Mouse (Mus musculus): ENCODE data around the gene Prkca. TPM values are rescaled to one million over a fixed set of nuclear protein-coding genes. Genes with fewer than 3 reads are reported as not detected.

The Prkca gene
- total and polyA plus RNA-seq, 3 experiments, result 11.6 to 33.4 (median 32.2) TPM

DNA sequence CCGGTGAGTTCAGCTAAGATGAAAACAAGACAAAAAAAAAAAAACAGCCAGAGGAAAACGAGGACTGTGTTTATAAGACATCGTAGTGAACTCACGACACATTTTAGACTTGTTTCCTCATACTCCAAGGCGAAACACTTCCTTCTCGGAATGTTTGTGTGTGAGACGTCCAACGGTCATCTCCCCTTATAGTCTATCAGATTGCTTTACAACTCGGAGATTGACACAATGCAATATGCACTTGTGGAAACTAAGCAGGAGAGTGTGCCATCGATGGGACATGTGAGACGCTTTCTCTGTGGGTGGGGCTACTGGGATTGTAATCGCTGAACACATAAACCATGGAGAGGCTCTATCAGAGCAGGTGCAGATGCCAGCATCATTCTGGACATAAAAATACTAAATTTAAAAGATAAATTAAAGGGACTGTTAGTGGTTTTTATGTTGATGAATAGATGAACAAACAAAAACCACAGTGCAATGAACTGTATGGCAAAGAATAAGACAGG lies 49.4 kb downstream of the Prkca start:
- no peak overlapping the region for H3K4me3 ChIP-seq
- no peaks in the 10 kb centered on the region for H3K4me1 ChIP-seq (ENCODE audit: control insufficient read depth, insufficient read depth, low read length)
- 93% methylated on average over 12 of the region's 12 CpGs for WGBS
- H3K9ac ChIP-seq (ENCODE audit: low read depth, low read length), result no peak overlapping the region
- H3K27ac ChIP-seq, result no peak overlapping the region
- intact Hi-C loops (cut with DNase I), result no loop called here
- H3K79me2 ChIP-seq (replicated peaks; ENCODE audit: control insufficient read depth, insufficient read depth, low read length), result no peaks in the 10 kb centered on the region
- H3K36me3 ChIP-seq (ENCODE audit: control insufficient read depth, insufficient read depth, low read length), result no peaks in the 10 kb centered on the region
- no peak for DNase-seq
- no peak for TF ChIP-seq CTCF (IDR thresholded peaks at IDR 0.05)
- no peak for TF ChIP-seq POLR2A (IDR thresholded peaks at IDR 0.05; ENCODE audit: insufficient read depth, low read depth, low read length)
- TF ChIP-seq EP300 (IDR thresholded peaks at IDR 0.05; ENCODE audit: insufficient read depth, low read depth, low read length), result no peak
- H3K27me3 ChIP-seq (ENCODE audit: control insufficient read depth, insufficient read depth, low read length), result no peaks in the 10 kb centered on the region

DNA sequence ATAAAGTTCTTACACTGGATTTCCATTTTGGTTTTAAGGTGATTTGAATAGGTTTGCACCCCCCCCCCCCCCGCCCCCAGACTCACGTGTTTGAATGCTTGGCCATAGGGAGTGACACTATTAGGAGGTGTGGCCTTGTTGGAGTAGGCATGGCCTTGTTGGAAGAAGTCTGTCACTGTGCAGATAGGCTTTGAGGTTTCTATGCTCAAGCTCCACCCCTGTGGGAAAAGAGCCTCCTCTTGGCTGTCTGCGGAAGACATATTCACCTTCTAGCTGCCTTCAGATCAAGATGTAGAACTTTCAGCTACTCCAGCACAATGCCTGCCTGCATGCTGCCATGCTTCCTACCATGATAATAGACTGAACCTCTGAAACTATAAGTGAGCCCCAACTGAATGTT lies 49.9 kb downstream of the Prkca start:
- no peak overlapping the region for H3K4me3 ChIP-seq
- no peak overlapping the region for H3K27ac ChIP-seq
- intact Hi-C loops (cut with DNase I), result no loop called here
- no peak overlapping the region for H3K9ac ChIP-seq (ENCODE audit: low read depth, low read length)
- H3K27me3 ChIP-seq (ENCODE audit: control insufficient read depth, insufficient read depth, low read length), result no peaks in the 10 kb centered on the region
- WGBS, result 71% methylated on average over 3 of the region's 3 CpGs
- TF ChIP-seq CTCF (IDR thresholded peaks at IDR 0.05), result no peak
- TF ChIP-seq EP300 (IDR thresholded peaks at IDR 0.05; ENCODE audit: insufficient read depth, low read depth, low read length), result no peak
- TF ChIP-seq POLR2A (IDR thresholded peaks at IDR 0.05; ENCODE audit: insufficient read depth, low read depth, low read length), result no peak
- H3K4me1 ChIP-seq (ENCODE audit: control insufficient read depth, insufficient read depth, low read length), result no peaks in the 10 kb centered on the region
- no peaks in the 10 kb centered on the region for H3K79me2 ChIP-seq (replicated peaks; ENCODE audit: control insufficient read depth, insufficient read depth, low read length)
- no peak for DNase-seq
- no peaks in the 10 kb centered on the region for H3K36me3 ChIP-seq (ENCODE audit: control insufficient read depth, insufficient read depth, low read length)

DNA sequence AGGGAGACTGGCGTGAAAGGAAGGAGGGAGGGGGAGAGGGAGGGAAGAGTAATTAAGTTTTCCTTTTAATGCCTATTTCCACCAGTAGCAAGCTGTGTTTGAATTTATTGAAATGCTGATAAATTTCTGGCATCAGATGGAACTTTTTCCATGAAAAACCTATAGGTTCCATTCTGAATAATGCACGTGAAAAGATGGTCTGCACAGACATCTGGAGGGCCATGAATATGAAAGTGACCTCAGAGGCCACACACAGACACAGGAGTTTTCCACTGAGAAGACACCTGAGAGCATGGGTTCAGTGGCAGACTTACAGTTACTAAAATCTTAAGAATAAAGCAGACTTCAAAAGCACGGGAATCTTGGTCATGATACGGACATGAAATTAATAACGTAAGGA lies 54.5 kb downstream of the Prkca start:
- Histone ChIP-seq H3K79me2 (replicated peaks; ENCODE audit: control insufficient read depth, insufficient read depth, low read length) (no peaks in the 10 kb centered on the region), H3K27me3 (ENCODE audit: control insufficient read depth, insufficient read depth, low read length) (no peaks in the 10 kb centered on the region), H3K36me3 (ENCODE audit: control insufficient read depth, insufficient read depth, low read length) (no peaks in the 10 kb centered on the region), H3K9ac (ENCODE audit: low read depth, low read length) (no peak overlapping the region), H3K4me1 (ENCODE audit: control insufficient read depth, insufficient read depth, low read length) (no peaks in the 10 kb centered on the region), H3K4me3 (no peak overlapping the region), H3K27ac (no peak overlapping the region)
- no peak for TF ChIP-seq POLR2A (IDR thresholded peaks at IDR 0.05; ENCODE audit: insufficient read depth, low read depth, low read length)
- no peak for TF ChIP-seq EP300 (IDR thresholded peaks at IDR 0.05; ENCODE audit: insufficient read depth, low read depth, low read length)
- TF ChIP-seq CTCF (IDR thresholded peaks at IDR 0.05), result no peak
- WGBS, result 89% methylated on average over 5 of the region's 5 CpGs
- no peak for DNase-seq
- intact Hi-C loops (cut with DNase I), result no loop called here

DNA sequence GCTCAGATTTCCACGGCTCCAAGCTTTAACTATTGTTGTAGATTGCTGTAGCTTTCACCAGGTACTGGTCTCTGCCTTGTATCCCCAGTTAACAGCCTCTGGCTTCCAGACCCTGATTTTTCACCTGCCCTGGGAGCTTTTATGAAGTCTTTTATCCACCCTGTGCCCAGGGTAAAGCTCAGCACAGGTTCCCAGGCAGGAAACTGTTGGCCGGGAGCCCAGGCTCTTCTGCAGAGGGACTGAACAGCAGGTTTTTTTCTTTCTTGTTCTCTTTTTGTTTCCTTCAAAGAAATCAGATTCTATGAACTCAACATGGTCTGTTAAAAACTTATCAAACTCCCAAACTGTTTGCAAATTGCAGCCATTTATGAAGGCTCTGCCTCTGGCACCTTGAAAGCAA lies 56.4 kb downstream of the Prkca start:
- H3K27ac ChIP-seq, result no peak overlapping the region
- no peaks in the 10 kb centered on the region for H3K79me2 ChIP-seq (replicated peaks; ENCODE audit: control insufficient read depth, insufficient read depth, low read length)
- WGBS, result 42% methylated on average over 2 of the region's 2 CpGs
- no peak overlapping the region for H3K4me3 ChIP-seq
- H3K4me1 ChIP-seq (ENCODE audit: control insufficient read depth, insufficient read depth, low read length), result no peaks in the 10 kb centered on the region
- DNase-seq, result no peak
- H3K9ac ChIP-seq (ENCODE audit: low read depth, low read length), result no peak overlapping the region
- no peaks in the 10 kb centered on the region for H3K27me3 ChIP-seq (ENCODE audit: control insufficient read depth, insufficient read depth, low read length)
- no peaks in the 10 kb centered on the region for H3K36me3 ChIP-seq (ENCODE audit: control insufficient read depth, insufficient read depth, low read length)
- no peak for TF ChIP-seq POLR2A (IDR thresholded peaks at IDR 0.05; ENCODE audit: insufficient read depth, low read depth, low read length)
- TF ChIP-seq EP300 (IDR thresholded peaks at IDR 0.05; ENCODE audit: insufficient read depth, low read depth, low read length), result no peak
- TF ChIP-seq CTCF (IDR thresholded peaks at IDR 0.05), result no peak
- intact Hi-C loops (cut with DNase I), result no loop called here

DNA sequence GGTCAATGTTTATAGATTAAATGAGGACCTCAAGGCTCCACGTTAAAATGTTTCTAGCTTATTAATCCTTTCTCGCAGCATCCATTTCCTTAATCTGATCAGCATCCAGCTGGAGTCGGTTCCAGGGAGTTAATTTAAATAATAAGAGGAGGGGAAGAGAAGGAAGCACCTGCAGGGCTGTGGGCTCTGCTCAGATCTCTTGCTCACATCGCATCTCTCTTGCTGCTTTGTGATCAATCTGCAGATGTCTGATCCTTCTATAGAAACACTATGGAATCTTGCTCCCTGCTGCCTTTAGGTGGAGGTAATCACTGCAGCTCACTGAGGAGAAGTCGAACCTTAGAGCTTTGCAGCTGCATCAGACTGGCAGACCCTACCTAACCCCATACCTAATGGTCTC lies 58.7 kb downstream of the Prkca start:
- intact Hi-C loops (cut with DNase I), result no loop called here
- DNase-seq, result no peak
- WGBS, result 56% methylated on average over 5 of the region's 5 CpGs
- TF ChIP-seq CTCF (IDR thresholded peaks at IDR 0.05), result no peak
- no peak for TF ChIP-seq EP300 (IDR thresholded peaks at IDR 0.05; ENCODE audit: insufficient read depth, low read depth, low read length)
- TF ChIP-seq POLR2A (IDR thresholded peaks at IDR 0.05; ENCODE audit: insufficient read depth, low read depth, low read length), result no peak
- Histone ChIP-seq H3K9ac (ENCODE audit: low read depth, low read length) (no peak overlapping the region), H3K4me1 (ENCODE audit: control insufficient read depth, insufficient read depth, low read length) (no peaks in the 10 kb centered on the region), H3K36me3 (ENCODE audit: control insufficient read depth, insufficient read depth, low read length) (no peaks in the 10 kb centered on the region), H3K27ac (no peak overlapping the region), H3K79me2 (replicated peaks; ENCODE audit: control insufficient read depth, insufficient read depth, low read length) (no peaks in the 10 kb centered on the region), H3K4me3 (no peak overlapping the region), H3K27me3 (ENCODE audit: control insufficient read depth, insufficient read depth, low read length) (no peaks in the 10 kb centered on the region)

DNA sequence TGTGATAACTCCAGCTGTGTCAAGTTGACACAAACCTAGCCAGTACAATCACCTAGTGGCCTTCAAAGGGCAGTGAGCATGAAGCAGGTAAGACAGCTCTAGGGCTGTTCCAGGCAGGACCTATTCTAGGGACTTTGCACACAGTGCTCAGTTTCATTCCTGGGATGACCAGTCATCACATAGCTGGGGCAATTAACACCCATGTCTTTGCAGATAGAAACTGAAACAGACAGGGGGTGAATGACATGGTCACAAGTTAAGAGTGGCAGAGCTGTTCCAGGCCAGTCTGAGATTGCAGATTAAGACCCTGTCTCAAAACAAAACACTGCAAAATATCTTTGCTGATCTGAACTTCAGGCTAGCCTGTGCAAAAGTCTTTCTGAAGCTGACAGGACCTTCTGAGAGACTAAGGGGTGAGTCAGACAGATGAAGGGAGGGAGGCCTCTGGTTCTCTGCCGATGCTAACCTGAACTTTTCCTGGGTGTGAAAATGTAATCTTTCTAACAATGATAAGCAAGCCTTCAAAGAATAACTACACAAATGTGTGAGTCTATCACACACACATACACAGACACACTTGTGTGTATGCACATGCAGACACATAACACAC lies 60.8 kb downstream of the Prkca start:
- 31% methylated on average over 1 of the region's 1 CpGs for WGBS
- no peaks in the 10 kb centered on the region for H3K36me3 ChIP-seq (ENCODE audit: control insufficient read depth, insufficient read depth, low read length)
- H3K9ac ChIP-seq (ENCODE audit: low read depth, low read length), result no peak overlapping the region
- H3K4me1 ChIP-seq (ENCODE audit: control insufficient read depth, insufficient read depth, low read length), result no peaks in the 10 kb centered on the region
- H3K27ac ChIP-seq, result no peak overlapping the region
- no peak for DNase-seq
- no peaks in the 10 kb centered on the region for H3K27me3 ChIP-seq (ENCODE audit: control insufficient read depth, insufficient read depth, low read length)
- H3K79me2 ChIP-seq (replicated peaks; ENCODE audit: control insufficient read depth, insufficient read depth, low read length), result no peaks in the 10 kb centered on the region
- H3K4me3 ChIP-seq, result no peak overlapping the region
- intact Hi-C loops (cut with DNase I), result no loop called here
- TF ChIP-seq CTCF (IDR thresholded peaks at IDR 0.05) (no peak), POLR2A (IDR thresholded peaks at IDR 0.05; ENCODE audit: insufficient read depth, low read depth, low read length) (no peak), EP300 (IDR thresholded peaks at IDR 0.05; ENCODE audit: insufficient read depth, low read depth, low read length) (no peak)

Measured in heart, adult 2 months (tissue).